Mouse (Mus musculus): ENCODE data around the gene Snx9. TPM values are rescaled to one million over a fixed set of nuclear protein-coding genes. Genes with fewer than 3 reads are reported as not detected.

The Snx9 gene
- polyA plus RNA-seq, 1 experiment from 2014 or later, result 37.5 TPM

DNA sequence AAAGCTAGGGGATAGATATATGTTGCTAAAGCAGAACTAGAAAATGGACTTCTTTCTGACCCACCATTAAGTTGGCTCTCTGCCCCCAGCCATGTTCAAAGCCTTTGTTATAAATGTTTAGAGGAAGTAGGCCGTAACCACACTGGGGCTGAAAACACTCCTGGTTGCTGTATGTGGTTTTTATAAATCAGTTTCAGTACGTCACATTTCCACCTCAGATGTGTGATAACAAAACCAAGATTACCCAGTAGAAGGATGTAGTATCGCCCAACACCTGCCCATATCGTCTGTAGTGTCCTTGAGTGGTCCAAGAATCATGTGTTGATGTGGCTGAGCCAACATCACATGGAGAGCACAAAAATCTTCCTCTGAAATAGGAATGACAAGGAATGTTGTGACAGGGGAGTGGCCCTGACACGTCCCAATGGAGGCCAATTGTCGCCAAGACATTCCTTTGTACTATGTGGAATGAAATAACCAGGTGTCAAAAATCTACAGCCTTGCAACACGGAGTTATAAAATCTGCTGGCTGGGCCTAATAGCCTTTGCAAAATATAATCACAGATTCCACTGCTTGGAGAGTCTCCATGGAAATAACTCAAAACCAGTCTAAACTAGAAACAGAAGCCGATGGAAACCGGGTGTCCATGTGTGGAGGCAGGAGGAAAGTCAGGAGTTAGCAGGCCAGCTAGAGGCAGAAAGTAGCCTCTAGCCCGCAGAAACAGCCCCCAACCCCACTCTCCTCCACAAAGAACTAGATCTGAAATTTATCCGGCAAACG is 36.6 kb upstream of the Snx9 start:
- no peaks in the 10 kb centered on the region for H3K27me3 ChIP-seq (replicated peaks; ENCODE audit: control insufficient read depth, insufficient read depth, low read length)
- H3K9ac ChIP-seq (ENCODE audit: low read depth, low read length), result 0 out of 2 replicates have a peak overlapping the region, but pooled peaks have one; percentile 4
- H3K4me1 ChIP-seq (ENCODE audit: control insufficient read depth, insufficient read depth, low read length), result peaks cover 28% of the 10 kb centered on the region
- H3K9me3 ChIP-seq (ENCODE audit: control insufficient read depth, low read length), result no peaks in the 10 kb centered on the region
- peak; percentile 82 for DNase-seq (ENCODE audit: low spot score)
- H3K36me3 ChIP-seq (ENCODE audit: control insufficient read depth, insufficient read depth, low read length), result no peaks in the 10 kb centered on the region
- 43% methylated on average over 12 of the region's 12 CpGs for WGBS
- H3K4me3 ChIP-seq (ENCODE audit: low read depth, low read length), result no peak overlapping the region
- H3K27ac ChIP-seq (replicated peaks; ENCODE audit: low read depth, low read length), result peak overlapping the region; percentile 87
- ATAC-seq (ENCODE audit: low read depth), result peak; percentile 71
- peak overlapping the region; percentile 21; the same call in 1 of the 2 replicates for H3K4me2 ChIP-seq (ENCODE audit: low read depth, low read length)

DNA sequence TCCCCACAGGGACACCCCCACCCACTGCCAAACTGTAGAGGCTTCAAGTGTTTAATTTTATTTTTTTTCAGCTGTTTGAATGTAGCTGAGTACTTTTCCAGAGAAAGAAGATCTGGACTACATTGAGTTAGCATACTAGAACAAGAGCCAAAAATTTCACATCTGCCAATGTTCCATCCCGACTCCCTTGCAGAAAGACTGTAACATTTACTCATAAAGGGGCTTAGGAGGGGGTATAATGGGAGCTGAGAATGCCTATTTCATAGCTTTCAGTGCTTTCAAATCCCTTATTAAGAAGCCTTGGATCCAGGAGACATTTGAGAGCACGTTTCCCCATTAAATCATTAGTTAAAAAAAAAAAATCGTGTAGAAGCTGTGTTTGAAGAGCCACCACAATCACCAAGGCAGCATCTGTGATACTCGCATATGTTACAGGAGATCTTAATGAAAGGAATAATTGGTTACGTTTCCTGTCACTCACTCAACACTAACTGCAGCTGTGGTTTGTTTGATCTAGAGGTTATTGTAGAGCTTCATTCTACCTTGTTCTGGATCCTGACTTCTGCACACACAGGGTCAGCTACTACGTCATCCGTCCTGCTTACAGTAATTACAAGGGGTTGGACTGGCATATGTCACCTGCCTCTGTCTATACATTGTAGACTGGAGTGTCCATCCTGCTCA is 35.8 kb upstream of the Snx9 start:
- peaks cover 28% of the 10 kb centered on the region for H3K4me1 ChIP-seq (ENCODE audit: control insufficient read depth, insufficient read depth, low read length)
- DNase-seq (ENCODE audit: low spot score), result no peak
- WGBS, result 33% methylated on average over 7 of the region's 7 CpGs
- ATAC-seq (ENCODE audit: low read depth), result peak; percentile 73; the same call in 1 of the 2 replicates
- H3K9me3 ChIP-seq (ENCODE audit: control insufficient read depth, low read length), result no peaks in the 10 kb centered on the region
- H3K4me3 ChIP-seq (ENCODE audit: low read depth, low read length), result no peak overlapping the region
- H3K27me3 ChIP-seq (replicated peaks; ENCODE audit: control insufficient read depth, insufficient read depth, low read length), result no peaks in the 10 kb centered on the region
- peak overlapping the region; percentile 87 for H3K27ac ChIP-seq (replicated peaks; ENCODE audit: low read depth, low read length)
- H3K9ac ChIP-seq (ENCODE audit: low read depth, low read length), result 0 out of 2 replicates have a peak overlapping the region, but pooled peaks have one; percentile 4
- H3K36me3 ChIP-seq (ENCODE audit: control insufficient read depth, insufficient read depth, low read length), result no peaks in the 10 kb centered on the region
- H3K4me2 ChIP-seq (ENCODE audit: low read depth, low read length), result peak overlapping the region; percentile 21; the same call in 1 of the 2 replicates

DNA sequence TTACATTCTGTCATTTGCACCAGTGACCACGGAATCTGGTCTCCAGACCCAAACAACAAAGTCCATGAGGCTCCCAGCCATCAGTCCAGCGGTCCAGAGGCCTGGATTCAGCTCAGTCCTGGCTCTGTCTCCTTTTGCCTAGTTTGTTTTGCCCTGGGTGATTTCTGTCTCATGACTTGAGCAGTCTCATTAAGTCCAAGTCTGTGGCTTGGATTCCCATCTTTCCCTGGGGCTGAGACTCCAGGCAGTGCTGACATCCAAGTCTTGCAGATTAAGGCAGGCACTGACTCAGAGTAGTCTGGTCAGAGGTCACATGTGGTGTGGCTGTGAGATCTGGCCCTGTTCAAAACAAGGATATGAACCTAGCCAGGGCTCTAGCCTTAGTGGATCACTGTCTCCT is 35.2 kb upstream of the Snx9 start:
- H3K9me3 ChIP-seq (ENCODE audit: control insufficient read depth, low read length), result no peaks in the 10 kb centered on the region
- no peak overlapping the region for H3K4me2 ChIP-seq (ENCODE audit: low read depth, low read length)
- 79% methylated on average over 2 of the region's 2 CpGs for WGBS
- H3K4me3 ChIP-seq (ENCODE audit: low read depth, low read length), result no peak overlapping the region
- ATAC-seq (ENCODE audit: low read depth) (no peak), DNase-seq (ENCODE audit: low spot score) (no peak)
- no peak overlapping the region for H3K9ac ChIP-seq (ENCODE audit: low read depth, low read length)
- no peaks in the 10 kb centered on the region for H3K27me3 ChIP-seq (replicated peaks; ENCODE audit: control insufficient read depth, insufficient read depth, low read length)
- H3K4me1 ChIP-seq (ENCODE audit: control insufficient read depth, insufficient read depth, low read length), result peaks cover 28% of the 10 kb centered on the region
- peak overlapping the region; percentile 87 for H3K27ac ChIP-seq (replicated peaks; ENCODE audit: low read depth, low read length)
- no peaks in the 10 kb centered on the region for H3K36me3 ChIP-seq (ENCODE audit: control insufficient read depth, insufficient read depth, low read length)

- H3K27ac ChIP-seq (replicated peaks; ENCODE audit: low read depth, low read length), result no peak overlapping the region
- H3K9ac ChIP-seq (ENCODE audit: low read depth, low read length), result no peak overlapping the region
Observed at GRCm38 (mm10) chr17:5806823-5807222, 34.3 kb upstream of the Snx9 start.

DNA sequence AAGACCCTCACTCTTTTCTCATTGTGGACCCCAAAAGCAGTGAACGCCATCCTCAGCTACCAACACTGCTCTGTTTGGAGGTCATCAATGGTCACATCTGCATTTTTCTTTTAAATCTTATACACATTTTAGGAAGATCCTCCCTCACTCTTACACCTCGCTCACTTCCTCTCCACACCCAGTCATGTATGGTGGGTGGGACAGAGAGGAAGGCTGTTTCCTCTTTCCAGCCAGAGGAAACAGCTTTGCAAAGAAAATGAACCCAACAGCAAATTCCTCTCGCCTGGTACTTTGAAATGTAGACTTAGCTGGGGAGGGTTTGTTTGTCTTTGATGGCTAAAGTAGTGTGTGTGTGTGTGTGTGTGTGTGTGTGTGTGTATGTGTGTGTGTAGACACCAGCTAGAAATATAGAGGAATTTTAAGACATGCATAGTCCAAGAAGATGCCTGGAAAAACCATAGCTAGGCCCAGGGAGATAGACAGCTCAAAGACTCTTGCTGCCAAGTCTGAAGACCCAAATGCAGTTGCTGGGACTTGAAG is 33.2 kb upstream of the Snx9 start:
- H3K9me3 ChIP-seq (ENCODE audit: control insufficient read depth, low read length), result no peaks in the 10 kb centered on the region
- peaks cover 28% of the 10 kb centered on the region for H3K4me1 ChIP-seq (ENCODE audit: control insufficient read depth, insufficient read depth, low read length)
- H3K27ac ChIP-seq (replicated peaks; ENCODE audit: low read depth, low read length), result no peak overlapping the region; the same call in 1 of the 2 replicates
- no peaks in the 10 kb centered on the region for H3K36me3 ChIP-seq (ENCODE audit: control insufficient read depth, insufficient read depth, low read length)
- DNase-seq (ENCODE audit: low spot score) (no peak), ATAC-seq (ENCODE audit: low read depth) (no peak)
- WGBS, result 64% methylated on average over 3 of the region's 3 CpGs
- no peak overlapping the region for H3K9ac ChIP-seq (ENCODE audit: low read depth, low read length)
- no peak overlapping the region for H3K4me2 ChIP-seq (ENCODE audit: low read depth, low read length)
- no peak overlapping the region for H3K4me3 ChIP-seq (ENCODE audit: low read depth, low read length)
- H3K27me3 ChIP-seq (replicated peaks; ENCODE audit: control insufficient read depth, insufficient read depth, low read length), result no peaks in the 10 kb centered on the region

More at GRCm38 (mm10) chr17:5806823-5807222, 34.3 kb upstream of the Snx9 start:
- no peaks in the 10 kb centered on the region for H3K9me3 ChIP-seq (ENCODE audit: control insufficient read depth, low read length)
- ATAC-seq (ENCODE audit: low read depth), result no peak
- no peak overlapping the region for H3K4me2 ChIP-seq (ENCODE audit: low read depth, low read length)
- H3K4me1 ChIP-seq (ENCODE audit: control insufficient read depth, insufficient read depth, low read length), result peaks cover 28% of the 10 kb centered on the region
- WGBS, result 93% methylated on average over 2 of the region's 2 CpGs
- no peaks in the 10 kb centered on the region for H3K27me3 ChIP-seq (replicated peaks; ENCODE audit: control insufficient read depth, insufficient read depth, low read length)
- H3K36me3 ChIP-seq (ENCODE audit: control insufficient read depth, insufficient read depth, low read length), result no peaks in the 10 kb centered on the region
- no peak overlapping the region for H3K4me3 ChIP-seq (ENCODE audit: low read depth, low read length)
- no peak for DNase-seq (ENCODE audit: low spot score)

- 43% methylated on average over 8 of the region's 8 CpGs for WGBS
- Histone ChIP-seq H3K27me3 (replicated peaks; ENCODE audit: control insufficient read depth, insufficient read depth, low read length) (no peaks in the 10 kb centered on the region), H3K9ac (ENCODE audit: low read depth, low read length) (no peak overlapping the region), H3K27ac (replicated peaks; ENCODE audit: low read depth, low read length) (no peak overlapping the region), H3K4me2 (ENCODE audit: low read depth, low read length) (no peak overlapping the region), H3K4me3 (ENCODE audit: low read depth, low read length) (no peak overlapping the region), H3K36me3 (ENCODE audit: control insufficient read depth, insufficient read depth, low read length) (no peaks in the 10 kb centered on the region), H3K9me3 (ENCODE audit: control insufficient read depth, low read length) (no peaks in the 10 kb centered on the region), H3K4me1 (ENCODE audit: control insufficient read depth, insufficient read depth, low read length) (peaks cover 6% of the 10 kb centered on the region)
- peak; percentile 57 for DNase-seq (ENCODE audit: low spot score)
- no peak for ATAC-seq (ENCODE audit: low read depth)
Observed at GRCm38 (mm10) chr17:5813863-5814640, 27.1 kb upstream of the Snx9 start.

GRCm38 (mm10) chr17:5814641-5814920 is 26.5 kb upstream of the Snx9 start:
- DNase-seq (ENCODE audit: low spot score) (no peak), ATAC-seq (ENCODE audit: low read depth) (no peak)
- Histone ChIP-seq H3K9me3 (ENCODE audit: control insufficient read depth, low read length) (no peaks in the 10 kb centered on the region), H3K27ac (replicated peaks; ENCODE audit: low read depth, low read length) (no peak overlapping the region), H3K36me3 (ENCODE audit: control insufficient read depth, insufficient read depth, low read length) (no peaks in the 10 kb centered on the region), H3K4me3 (ENCODE audit: low read depth, low read length) (no peak overlapping the region), H3K4me1 (ENCODE audit: control insufficient read depth, insufficient read depth, low read length) (peaks cover 11% of the 10 kb centered on the region), H3K4me2 (ENCODE audit: low read depth, low read length) (no peak overlapping the region), H3K27me3 (replicated peaks; ENCODE audit: control insufficient read depth, insufficient read depth, low read length) (no peaks in the 10 kb centered on the region), H3K9ac (ENCODE audit: low read depth, low read length) (no peak overlapping the region)
- 16% methylated on average over 1 of the region's 1 CpGs for WGBS

GRCm38 (mm10) chr17:5817871-5818270 is 23.3 kb upstream of the Snx9 start:
- Histone ChIP-seq H3K27ac (replicated peaks; ENCODE audit: low read depth, low read length) (no peak overlapping the region), H3K4me2 (ENCODE audit: low read depth, low read length) (no peak overlapping the region), H3K4me1 (ENCODE audit: control insufficient read depth, insufficient read depth, low read length) (peaks cover 18% of the 10 kb centered on the region), H3K9ac (ENCODE audit: low read depth, low read length) (no peak overlapping the region), H3K27me3 (replicated peaks; ENCODE audit: control insufficient read depth, insufficient read depth, low read length) (no peaks in the 10 kb centered on the region), H3K4me3 (ENCODE audit: low read depth, low read length) (no peak overlapping the region), H3K36me3 (ENCODE audit: control insufficient read depth, insufficient read depth, low read length) (no peaks in the 10 kb centered on the region), H3K9me3 (ENCODE audit: control insufficient read depth, low read length) (no peaks in the 10 kb centered on the region)
- DNase-seq (ENCODE audit: low spot score), result no peak
- no peak for ATAC-seq (ENCODE audit: low read depth)
- 95% methylated on average over 2 of the region's 2 CpGs for WGBS
